Mouse (Mus musculus): ENCODE measurements around the gene Ttc27.
"Not testable (repeated sequence)": the region's sequence is repeated elsewhere in the genome, so short reads cannot be mapped to it uniquely, and the experiment has no call there.

DNA sequence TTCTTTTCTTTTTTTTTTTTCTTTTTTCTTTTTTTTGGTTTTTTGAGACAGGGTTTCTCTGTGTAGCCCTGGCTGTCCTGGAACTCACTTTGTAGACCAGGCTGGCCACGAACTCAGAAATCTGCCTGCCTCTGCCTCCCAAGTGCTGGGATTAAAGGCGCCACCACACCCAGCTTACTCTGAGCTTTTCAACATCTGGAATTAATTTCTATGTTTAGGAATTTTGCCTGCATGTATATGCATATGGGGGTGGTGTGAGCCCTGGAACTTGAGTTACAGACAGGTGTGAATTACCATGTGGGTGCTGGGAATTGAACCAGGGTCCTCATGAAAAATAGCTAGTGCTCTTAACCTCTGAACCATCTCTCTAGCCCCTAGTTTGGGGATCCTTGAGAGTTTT, 15.9 kb upstream of the Ttc27 start:
- not testable (repeated sequence) for TF ChIP-seq CTCF, EP300 (IDR thresholded peaks at IDR 0.05; ENCODE audit: low read depth)
